19 mouse cellular contexts compared by ENCODE assay signal in genomic region chr3:108769547-108769946, GRCm38 (mm10). TPM values are rescaled to one million over a fixed set of nuclear protein-coding genes. Genes with fewer than 3 reads are reported as not detected.
A peak's percentile ranks its signal among the peaks of the same experiment; 100 is the strongest.
DNase-seq lines count a peak whose midpoint lies in the region; ATAC-seq and TF ChIP-seq lines count a peak whose summit lies in the region.
"Had no signal": no experiment of that assay in that cellular context is flagged by ENCODE, and none has a peak within 500 bp of the region (broad histone marks: within the 10 kb centered on the region; RNA-seq: fewer than 3 reads in every experiment).

No protein-coding gene starts in this region.

- H3K9ac ChIP-seq in intestine, postnatal 0 days (ENCODE audit: low read depth, low read length): no peak overlapping the region
- H3K9ac ChIP-seq in stomach, embryonic 16.5 days (ENCODE audit: low read length): no peak overlapping the region
- H3K9ac ChIP-seq in midbrain, postnatal 0 days (replicated peaks; ENCODE audit: low read length, poor library complexity, severe bottlenecking): no peak overlapping the region
- H3K9ac ChIP-seq: forebrain, embryonic 13.5 days; hindbrain, embryonic 13.5 days; liver, embryonic 13.5 days; lung, embryonic 15.5 days; neural tube, embryonic 12.5 days had no signal

- ATAC-seq in intestine, postnatal 0 days: peak; percentile 75
- ATAC-seq in stomach, embryonic 16.5 days (ENCODE audit: insufficient read depth, low FRiP score): no peak
- no peak for ATAC-seq in midbrain, postnatal 0 days (ENCODE audit: low FRiP score)
- ATAC-seq: forebrain, embryonic 13.5 days had no signal

- H3K27me3 ChIP-seq in heart, embryonic 10.5 days (ENCODE audit: insufficient read depth, poor library complexity, severe bottlenecking): no peaks in the 10 kb centered on the region
- no peaks in the 10 kb centered on the region for H3K27me3 ChIP-seq in intestine, postnatal 0 days (replicated peaks; ENCODE audit: control insufficient read depth, insufficient read depth, low read length)
- H3K27me3 ChIP-seq in stomach, embryonic 16.5 days (ENCODE audit: control insufficient read depth, insufficient read depth, low read length): no peaks in the 10 kb centered on the region
- H3K27me3 ChIP-seq in midbrain, postnatal 0 days (ENCODE audit: insufficient read depth, low read length): no peaks in the 10 kb centered on the region
- H3K27me3 ChIP-seq: forebrain, embryonic 13.5 days; hindbrain, embryonic 13.5 days; neural tube, embryonic 12.5 days had no signal

- 71% methylated on average over 6 of the region's 6 CpGs for WGBS in heart, embryonic 10.5 days
- 46% methylated on average over 6 of the region's 6 CpGs for whole genome bisulfite sequencing in intestine, postnatal 0 days
- WGBS in stomach, embryonic 16.5 days: 60% methylated on average over 6 of the region's 6 CpGs
- WGBS in midbrain, postnatal 0 days: 87% methylated on average over 6 of the region's 6 CpGs

- peaks cover 11% of the 10 kb centered on the region for H3K4me1 ChIP-seq in heart, embryonic 10.5 days
- H3K4me1 ChIP-seq in intestine, postnatal 0 days (replicated peaks; ENCODE audit: control insufficient read depth, insufficient read depth, low read length): 0 out of 2 replicates have a peak, but pooled peaks cover 4% of the 10 kb centered on the region
- peaks cover 8% of the 10 kb centered on the region; the same call in 1 of the 2 replicates for H3K4me1 ChIP-seq in stomach, embryonic 16.5 days (ENCODE audit: control insufficient read depth, insufficient read depth, low read length)
- H3K4me1 ChIP-seq in midbrain, postnatal 0 days (ENCODE audit: insufficient read depth, low read length): no peaks in the 10 kb centered on the region
- H3K4me1 ChIP-seq: neural tube, embryonic 12.5 days had no signal

- no peak for TF ChIP-seq CTCF in intestine, postnatal 0 days (IDR thresholded peaks at IDR 0.05; ENCODE audit: low read depth)
- no peak for TF ChIP-seq CTCF in midbrain, postnatal 0 days (IDR thresholded peaks at IDR 0.05)

- no peak overlapping the region for H3K4me3 ChIP-seq in heart, embryonic 10.5 days
- no peak overlapping the region for H3K4me3 ChIP-seq in intestine, postnatal 0 days (ENCODE audit: low read depth, low read length)
- H3K4me3 ChIP-seq in stomach, embryonic 16.5 days (replicated peaks; ENCODE audit: low read length): no peak overlapping the region
- no peak overlapping the region for H3K4me3 ChIP-seq in midbrain, postnatal 0 days (ENCODE audit: low read depth, low read length)
- H3K4me3 ChIP-seq: forebrain, embryonic 13.5 days; hindbrain, embryonic 13.5 days; liver, embryonic 13.5 days; lung, embryonic 15.5 days; neural tube, embryonic 12.5 days had no signal

- no peak overlapping the region for H3K27ac ChIP-seq in heart, embryonic 10.5 days
- H3K27ac ChIP-seq in intestine, postnatal 0 days (ENCODE audit: low read depth, low read length): no peak overlapping the region
- H3K27ac ChIP-seq in stomach, embryonic 16.5 days (ENCODE audit: low read length): peak overlapping the region; percentile 6; the same call in 1 of the 2 replicates
- no peak overlapping the region for H3K27ac ChIP-seq in midbrain, postnatal 0 days (ENCODE audit: low read depth, low read length)
- H3K27ac ChIP-seq: forebrain, embryonic 13.5 days; hindbrain, embryonic 13.5 days; liver, embryonic 13.5 days; neural tube, embryonic 12.5 days had no signal

- H3K4me2 ChIP-seq in intestine, postnatal 0 days (replicated peaks; ENCODE audit: low read depth): no peak overlapping the region
- H3K4me2 ChIP-seq in stomach, embryonic 16.5 days (ENCODE audit: low read depth, low read length): no peak overlapping the region
- no peak overlapping the region for H3K4me2 ChIP-seq in midbrain, postnatal 0 days (ENCODE audit: low read depth, low read length, poor library complexity, severe bottlenecking)
- H3K4me2 ChIP-seq: forebrain, embryonic 13.5 days; hindbrain, embryonic 13.5 days; liver, embryonic 13.5 days; neural tube, embryonic 12.5 days had no signal

- H3K9me3 ChIP-seq in heart, embryonic 10.5 days: no peaks in the 10 kb centered on the region
- H3K9me3 ChIP-seq in intestine, postnatal 0 days (ENCODE audit: control insufficient read depth): no peaks in the 10 kb centered on the region
- H3K9me3 ChIP-seq in stomach, embryonic 16.5 days (replicated peaks; ENCODE audit: control insufficient read depth, low read length): no peaks in the 10 kb centered on the region
- H3K9me3 ChIP-seq in midbrain, postnatal 0 days (ENCODE audit: low read length): no peaks in the 10 kb centered on the region
- H3K9me3 ChIP-seq: forebrain, embryonic 13.5 days; hindbrain, embryonic 13.5 days; liver, embryonic 13.5 days; lung, embryonic 15.5 days; neural tube, embryonic 12.5 days had no signal

- DNase-seq in heart, embryonic 10.5 days (ENCODE audit: low spot score): peak; percentile 45
- DNase-seq in heart, postnatal 4 days: no peak
- DNase-seq in lung, postnatal 25 days (ENCODE audit: low spot score): peak; percentile 16
- no peak for DNase-seq in lung, postnatal 4 days
- no peak for DNase-seq in cerebellum, adult 9-10 months
- no peak for DNase-seq in midbrain, postnatal 0 days (ENCODE audit: low spot score)
- DNase-seq: adrenal gland, adult 2 months; cerebellum, adult 9-11 months; gastrocnemius, postnatal 36 days; heart, postnatal 10 days; kidney, postnatal 10 days; liver, embryonic 13.5 days had no signal

- no peaks in the 10 kb centered on the region for H3K36me3 ChIP-seq in heart, embryonic 10.5 days
- no peaks in the 10 kb centered on the region for H3K36me3 ChIP-seq in intestine, postnatal 0 days (ENCODE audit: control insufficient read depth, insufficient read depth)
- no peaks in the 10 kb centered on the region for H3K36me3 ChIP-seq in stomach, embryonic 16.5 days (ENCODE audit: control insufficient read depth, insufficient read depth, low read length)
- no peaks in the 10 kb centered on the region for H3K36me3 ChIP-seq in midbrain, postnatal 0 days (ENCODE audit: insufficient read depth, low read length)
- H3K36me3 ChIP-seq: hindbrain, embryonic 13.5 days; liver, embryonic 13.5 days; lung, embryonic 15.5 days; neural tube, embryonic 12.5 days had no signal

RNA-seq across cellular contexts. Expression of gene Aknad1, which starts 30.1 kb away (rescaled TPM):
- not detected in 2 replicates for polyA plus RNA-seq in heart, embryonic 10.5 days (2016; fragmentation: Nextera tagmentation; extraction: Ambion mirVana)
- total RNA-seq in heart, postnatal 4 days (2021): under 1 TPM; 0.12 to 0.23 TPM
- 0.14 and 0.16 TPM in 2 replicates for polyA plus RNA-seq in intestine, postnatal 0 days (2015; fragmentation: Nextera tagmentation; extraction: Ambion mirVana)
- 0.49 and 0.97 TPM in 2 replicates for polyA plus RNA-seq in stomach, embryonic 16.5 days (2015; fragmentation: Nextera tagmentation; extraction: Ambion mirVana)
- not detected in 2 replicates for total RNA-seq in midbrain, postnatal 0 days (2014; rRNA removed)
- polyA plus RNA-seq in midbrain, postnatal 0 days (2015; fragmentation: Nextera tagmentation; extraction: Ambion mirVana): not detected in 2 replicates
- total RNA-seq: adrenal gland, adult 2 months; left cerebral cortex, postnatal 36 days had no signal
- polyA plus RNA-seq: adrenal gland, adult 2 months; forebrain, embryonic 13.5 days had no signal

RNA-seq across cellular contexts. Expression of gene Gpsm2, which starts 47.4 kb away (rescaled TPM):
- polyA plus RNA-seq in heart, embryonic 10.5 days (2016; fragmentation: Nextera tagmentation; extraction: Ambion mirVana): 35.6 and 38.7 TPM in 2 replicates
- 10 to 100 TPM; 24.0 to 24.7 TPM for total RNA-seq in heart, postnatal 4 days (2021)
- polyA plus RNA-seq in intestine, postnatal 0 days (2015; fragmentation: Nextera tagmentation; extraction: Ambion mirVana): 26.7 and 27.8 TPM in 2 replicates
- 51.3 and 57.7 TPM in 2 replicates for polyA plus RNA-seq in stomach, embryonic 16.5 days (2015; fragmentation: Nextera tagmentation; extraction: Ambion mirVana)
- total RNA-seq in midbrain, postnatal 0 days (2014; rRNA removed): 8.6 and 10.6 TPM in 2 replicates
- polyA plus RNA-seq in midbrain, postnatal 0 days (2015; fragmentation: Nextera tagmentation; extraction: Ambion mirVana): 12.7 and 13.3 TPM in 2 replicates

Comparison
In these comparisons a context has a peak if more than half of its experiments do, and no peak if none do; other contexts are left out.
1. DNase-seq: peak in heart, embryonic 10.5 days (single experiment) and lung, postnatal 25 days (single experiment); none in heart, postnatal 4 days (single experiment), lung, postnatal 4 days (0 of 2), cerebellum, adult 9-10 months (single experiment) and midbrain, postnatal 0 days (single experiment).